Mouse (Mus musculus): ENCODE results near the gene Styxl1. TPM values are rescaled to one million over a fixed set of nuclear protein-coding genes. Genes with fewer than 3 reads are reported as not detected.
A peak's percentile ranks its signal among the peaks of the same experiment; 100 is the strongest.

Styxl1 gene
- total RNA-seq, 2 experiments from 2014 or later, result 2.1 TPM; not detected in 1

DNA sequence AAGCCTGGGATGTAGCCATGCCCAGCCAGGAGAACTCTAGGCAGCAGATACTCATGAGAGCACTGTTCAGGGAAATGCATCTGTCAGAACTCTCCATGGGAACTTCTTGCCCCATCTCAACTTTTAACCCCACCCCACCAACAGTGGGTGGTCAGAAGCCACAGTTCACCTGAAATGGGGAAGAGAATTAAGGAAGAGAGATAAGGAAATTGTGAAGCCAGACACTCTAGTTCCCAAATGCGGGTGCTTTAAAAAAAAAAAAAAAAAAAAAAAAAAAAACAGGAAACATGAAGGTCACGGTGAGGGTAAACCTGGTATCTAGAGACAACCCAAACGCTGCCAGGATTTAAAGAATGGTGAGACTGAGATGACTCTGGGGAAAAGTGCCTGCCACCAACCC is 5.7 kb downstream of the Styxl1 start:
- peak; percentile 85 for ATAC-seq (replicated peaks; ENCODE audit: poor library complexity, severe bottlenecking)

GRCm38 (mm10) chr5:135764971-135765370 is 13.2 kb downstream of the Styxl1 start:
- no peak for ATAC-seq (replicated peaks; ENCODE audit: poor library complexity, severe bottlenecking)

DNA sequence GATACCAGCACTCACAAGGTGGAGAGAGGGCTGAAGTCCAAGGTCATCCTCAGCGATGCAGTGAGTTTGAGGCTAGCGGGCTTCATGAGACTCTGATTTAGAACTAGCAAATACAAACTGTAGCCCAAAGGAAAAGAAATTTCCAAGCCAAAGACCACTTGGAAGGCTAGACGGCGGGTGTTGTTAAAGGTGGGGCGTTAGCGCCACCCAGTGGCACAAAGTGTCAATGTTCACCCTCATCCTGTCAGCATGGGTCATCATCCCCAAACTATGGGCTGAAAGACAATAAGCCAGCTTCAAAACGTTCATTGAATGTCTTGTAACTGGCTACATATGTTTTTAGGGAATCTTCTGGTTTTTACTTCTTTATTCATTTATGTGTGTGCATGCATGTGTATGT is 14.7 kb downstream of the Styxl1 start:
- peak; percentile 79 for ATAC-seq (replicated peaks; ENCODE audit: poor library complexity, severe bottlenecking)

- no peak for ATAC-seq (replicated peaks; ENCODE audit: poor library complexity, severe bottlenecking)
Observed at GRCm38 (mm10) chr5:135761881-135762280, 16.3 kb downstream of the Styxl1 start.

DNA sequence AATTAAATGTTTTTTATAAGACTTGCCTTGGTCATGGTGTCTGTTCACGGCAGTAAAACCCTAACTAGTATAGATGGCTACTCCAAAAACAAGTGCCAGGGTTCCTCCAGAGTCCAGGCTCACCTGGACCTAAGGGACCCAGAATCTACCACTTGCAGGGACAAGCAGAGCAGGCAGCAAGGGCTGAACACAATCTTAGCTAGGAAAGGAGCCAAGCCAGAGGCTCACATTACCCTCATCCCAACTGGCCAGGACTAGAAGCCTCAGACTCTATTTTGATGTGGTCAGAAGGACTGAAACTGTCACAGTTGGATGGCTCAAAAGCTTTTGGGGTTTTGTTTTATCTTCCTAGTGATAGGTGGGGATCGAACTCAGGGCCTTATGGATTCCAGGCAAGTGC is 26.6 kb downstream of the Styxl1 start:
- ATAC-seq (replicated peaks; ENCODE audit: poor library complexity, severe bottlenecking), result no peak

- no peak for ATAC-seq (replicated peaks; ENCODE audit: poor library complexity, severe bottlenecking)
Observed at GRCm38 (mm10) chr5:135751041-135751440, 27.1 kb downstream of the Styxl1 start.

DNA sequence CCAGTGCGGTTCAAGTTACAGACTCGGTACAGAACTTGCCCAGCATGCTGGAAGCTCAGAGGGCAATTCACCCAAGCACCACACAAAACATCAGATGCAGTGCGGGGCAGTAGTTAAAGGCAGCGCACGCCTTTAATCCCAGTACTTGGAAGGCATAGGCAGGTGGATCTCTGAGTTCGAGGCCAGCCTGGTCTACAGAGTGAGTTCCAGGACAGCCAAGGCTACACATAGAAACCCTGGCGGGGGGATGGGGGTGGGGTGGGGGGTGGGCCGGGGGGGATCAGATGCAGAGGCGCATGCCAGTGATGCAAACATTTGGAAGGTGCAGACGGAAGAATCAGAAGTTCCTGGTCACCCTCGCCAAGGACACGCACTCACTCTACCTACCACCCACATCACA is 33.4 kb downstream of the Styxl1 start:
- ATAC-seq (replicated peaks; ENCODE audit: poor library complexity, severe bottlenecking), result no peak

DNA sequence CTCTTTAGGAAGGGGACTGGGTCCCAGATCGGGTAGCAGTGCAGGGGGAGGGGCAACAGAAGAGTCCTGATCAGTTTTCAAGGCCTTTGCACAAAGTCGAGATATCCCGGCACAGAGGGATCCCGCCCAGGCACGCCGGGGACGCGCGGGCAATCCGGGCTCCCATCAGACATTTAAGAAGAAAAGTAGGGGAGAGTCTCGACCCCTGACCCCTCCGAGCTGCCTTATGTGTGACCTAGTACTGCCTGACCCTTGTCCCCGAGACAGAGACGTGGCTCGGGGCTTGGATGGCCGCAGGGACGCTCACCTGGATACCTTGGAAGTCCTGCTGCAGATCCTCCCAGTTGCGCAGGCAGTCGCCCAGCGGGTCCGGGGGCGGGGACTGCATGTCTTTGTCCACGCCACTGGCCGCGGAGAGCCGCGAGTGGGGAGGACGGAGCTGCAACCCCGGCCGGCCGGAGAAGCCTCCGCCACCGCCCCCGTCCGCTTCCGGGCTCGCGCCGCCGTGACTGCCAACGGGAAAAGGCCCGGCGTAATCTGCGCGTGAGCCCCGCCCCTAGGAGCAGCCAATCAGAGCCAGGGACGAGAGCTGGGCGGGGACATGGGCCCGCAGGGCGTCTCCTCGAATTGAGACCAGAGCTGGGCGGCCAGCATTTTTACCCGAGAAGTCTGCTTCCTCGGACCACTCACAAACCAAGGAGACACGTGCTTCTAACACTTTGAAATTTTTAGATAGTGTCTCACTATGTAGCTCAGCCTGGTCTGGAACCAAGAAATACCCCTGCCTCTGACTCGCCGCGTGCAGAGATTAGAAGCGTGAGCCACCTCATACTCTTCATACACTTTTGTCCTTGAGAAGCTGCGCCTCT is 34.2 kb downstream of the Styxl1 start, which contains the start of gene Tmem120a:
Gene Tmem120a (minus strand): TSS at position 708 of the 869 bp plus-strand sequence.
- peak; percentile 98 for ATAC-seq (replicated peaks; ENCODE audit: poor library complexity, severe bottlenecking)

- peak; percentile 53 for ATAC-seq (replicated peaks; ENCODE audit: poor library complexity, severe bottlenecking)
Observed at GRCm38 (mm10) chr5:135742941-135743740, 35.0 kb downstream of the Styxl1 start.

- ATAC-seq (replicated peaks; ENCODE audit: poor library complexity, severe bottlenecking), result no peak
Observed at GRCm38 (mm10) chr5:135742156-135742555, 36.0 kb downstream of the Styxl1 start.

- no peak for ATAC-seq (replicated peaks; ENCODE audit: poor library complexity, severe bottlenecking)
Observed at GRCm38 (mm10) chr5:135738266-135738665, 39.9 kb downstream of the Styxl1 start.

DNA sequence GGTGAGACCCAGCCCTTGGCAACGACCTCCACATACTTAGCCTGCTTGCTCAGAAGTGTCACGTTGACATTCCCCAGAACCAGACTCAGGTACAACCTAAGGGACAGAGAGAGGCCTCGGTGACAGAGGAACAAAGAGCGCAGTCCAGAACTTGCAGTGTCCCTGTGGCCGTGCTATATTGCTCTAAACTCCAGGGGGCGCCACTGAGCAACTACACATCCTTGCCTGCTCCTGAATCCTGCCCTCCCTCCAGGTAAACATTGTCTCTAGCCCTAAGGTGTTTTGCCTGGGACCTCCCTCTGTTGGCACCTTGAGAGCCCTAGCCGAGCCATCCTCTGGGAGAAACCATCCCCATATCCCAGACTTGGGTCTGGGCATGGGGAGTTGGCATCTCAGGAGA is 41.0 kb downstream of the Styxl1 start:
- no peak for ATAC-seq (replicated peaks; ENCODE audit: poor library complexity, severe bottlenecking)

DNA sequence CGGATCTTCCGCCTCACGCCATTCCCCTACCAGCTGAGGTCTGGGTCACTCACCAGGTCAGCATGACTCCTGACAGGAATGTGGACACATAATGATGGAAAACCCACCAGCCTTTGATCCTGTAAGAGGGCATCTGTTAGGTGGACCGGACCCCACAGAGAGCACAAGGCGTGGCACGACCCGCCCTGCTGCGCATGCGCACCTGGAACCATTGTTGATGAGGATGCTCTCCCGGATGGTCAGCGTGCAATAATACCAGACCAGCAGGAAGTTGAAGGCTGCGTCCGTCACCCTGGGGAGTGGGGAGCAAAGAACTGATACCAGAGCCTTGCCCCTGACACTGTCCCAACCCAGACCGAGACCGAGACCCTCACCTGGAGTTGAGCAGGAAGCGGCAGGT is 41.6 kb downstream of the Styxl1 start:
- no peak for ATAC-seq (replicated peaks; ENCODE audit: poor library complexity, severe bottlenecking)

GRCm38 (mm10) chr5:135735741-135736140 is 42.4 kb downstream of the Styxl1 start:
- no peak for ATAC-seq (replicated peaks; ENCODE audit: poor library complexity, severe bottlenecking)

DNA sequence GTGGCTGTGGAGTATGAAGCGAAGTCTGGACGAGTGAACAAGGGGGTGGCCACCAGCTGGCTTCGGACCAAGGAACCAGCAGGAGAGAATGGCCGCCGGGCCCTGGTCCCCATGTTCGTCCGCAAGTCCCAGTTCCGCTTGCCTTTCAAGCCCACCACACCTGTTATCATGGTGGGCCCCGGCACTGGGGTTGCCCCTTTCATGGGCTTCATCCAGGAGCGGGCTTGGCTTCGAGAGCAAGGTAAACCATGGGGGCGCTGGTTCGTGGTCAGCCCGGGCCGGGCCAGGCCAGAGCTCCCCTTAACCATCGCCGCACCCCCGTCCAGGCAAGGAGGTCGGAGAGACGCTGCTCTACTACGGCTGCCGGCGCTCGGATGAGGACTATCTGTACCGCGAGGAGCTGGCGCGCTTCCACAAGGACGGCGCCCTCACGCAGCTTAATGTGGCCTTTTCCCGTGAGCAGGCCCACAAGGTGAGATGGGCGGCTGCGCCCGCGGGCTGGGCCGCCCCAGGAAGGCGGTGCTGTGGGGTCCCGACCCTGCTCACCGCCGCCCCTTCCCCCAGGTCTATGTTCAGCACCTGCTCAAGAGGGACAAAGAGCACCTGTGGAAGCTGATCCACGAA is 44.0 kb downstream of the Styxl1 start:
- ATAC-seq (replicated peaks; ENCODE audit: poor library complexity, severe bottlenecking), result no peak

DNA sequence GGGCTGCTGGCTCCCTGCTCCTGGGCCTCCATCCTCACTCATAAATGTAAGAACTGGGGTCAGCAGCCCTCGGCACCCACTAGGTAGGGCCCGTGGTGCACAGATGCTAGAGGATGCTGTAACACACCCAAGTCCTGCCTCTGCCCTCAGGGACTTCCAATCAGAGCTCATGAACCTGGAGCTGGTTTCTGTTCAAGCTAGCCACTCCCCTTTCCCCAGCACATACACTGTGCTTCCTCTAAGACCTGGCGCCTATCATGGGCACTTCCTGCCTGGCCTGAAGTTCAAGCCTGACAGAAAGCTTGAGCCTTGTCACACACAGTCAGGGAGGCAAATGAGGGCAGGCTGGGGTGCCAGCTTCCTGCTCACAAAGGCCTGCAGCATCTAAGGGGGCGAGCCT is 45.1 kb downstream of the Styxl1 start:
- ATAC-seq (replicated peaks; ENCODE audit: poor library complexity, severe bottlenecking), result no peak

DNA sequence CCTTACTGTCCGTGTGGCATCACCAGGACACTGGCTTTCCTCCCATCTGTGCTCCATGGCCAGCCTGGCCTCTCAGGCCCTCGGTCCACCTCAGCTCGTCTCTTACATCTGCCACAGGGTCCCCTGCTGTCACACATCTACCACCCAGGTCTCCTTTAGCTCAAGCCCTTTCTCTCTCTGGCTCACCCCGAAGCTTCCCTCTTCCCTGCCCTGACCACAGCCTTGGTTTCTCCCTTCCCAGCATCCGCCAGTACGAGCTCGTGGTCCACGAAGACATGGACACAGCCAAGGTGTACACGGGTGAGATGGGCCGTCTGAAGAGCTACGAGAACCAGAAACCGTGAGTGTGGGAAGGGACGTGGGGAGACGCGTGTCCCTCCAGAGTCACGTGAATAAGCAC is 46.9 kb downstream of the Styxl1 start:
- no peak for ATAC-seq (replicated peaks; ENCODE audit: poor library complexity, severe bottlenecking)

DNA sequence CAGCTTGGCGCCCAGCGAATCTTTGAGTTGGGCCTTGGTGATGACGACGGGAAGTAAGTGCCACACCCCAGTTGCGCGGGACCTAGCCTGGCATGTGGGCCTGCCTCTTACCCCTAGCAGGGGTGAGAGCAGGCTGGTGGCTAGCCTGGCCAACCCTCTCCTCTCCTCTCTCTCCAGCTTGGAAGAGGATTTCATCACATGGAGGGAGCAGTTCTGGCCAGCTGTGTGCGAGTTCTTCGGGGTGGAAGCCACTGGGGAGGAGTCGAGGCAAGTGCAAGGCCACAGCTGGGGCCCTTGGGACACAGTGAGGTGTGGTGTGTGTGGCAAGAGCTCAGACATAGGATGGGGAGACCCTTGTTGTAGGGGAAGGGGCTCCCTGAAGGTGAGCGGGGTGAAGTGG is 47.3 kb downstream of the Styxl1 start:
- ATAC-seq (replicated peaks; ENCODE audit: poor library complexity, severe bottlenecking), result no peak

- ATAC-seq (replicated peaks; ENCODE audit: poor library complexity, severe bottlenecking), result no peak
Observed at GRCm38 (mm10) chr5:135730278-135730677, 47.9 kb downstream of the Styxl1 start.

DNA sequence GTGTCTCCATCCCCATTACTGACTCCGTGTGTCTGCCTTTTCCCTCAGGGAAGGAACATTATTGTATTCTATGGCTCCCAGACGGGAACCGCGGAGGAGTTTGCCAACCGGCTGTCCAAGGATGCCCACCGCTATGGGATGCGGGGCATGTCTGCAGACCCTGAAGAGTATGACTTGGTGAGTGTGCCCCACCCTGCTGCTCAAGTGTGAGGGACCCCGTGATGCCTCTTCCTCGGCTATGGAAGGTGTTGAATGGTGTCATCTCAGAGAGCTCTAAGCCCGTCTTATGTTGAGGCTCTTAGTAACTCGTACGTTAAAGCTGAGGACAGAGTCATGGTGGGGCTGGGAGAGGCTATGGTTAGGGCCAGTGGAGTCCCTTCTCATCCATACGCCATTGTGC is 48.8 kb downstream of the Styxl1 start:
- no peak for ATAC-seq (replicated peaks; ENCODE audit: poor library complexity, severe bottlenecking)

- no peak for ATAC-seq (replicated peaks; ENCODE audit: poor library complexity, severe bottlenecking)
Observed at GRCm38 (mm10) chr5:135728361-135728760, 49.8 kb downstream of the Styxl1 start.
